Mouse (Mus musculus): ENCODE measurements around the gene Ttll8. TPM values are rescaled to one million over a fixed set of nuclear protein-coding genes. Genes with fewer than 3 reads are reported as not detected.

Gene Ttll8
- polyA plus RNA-seq, 1 experiment = not detected

DNA sequence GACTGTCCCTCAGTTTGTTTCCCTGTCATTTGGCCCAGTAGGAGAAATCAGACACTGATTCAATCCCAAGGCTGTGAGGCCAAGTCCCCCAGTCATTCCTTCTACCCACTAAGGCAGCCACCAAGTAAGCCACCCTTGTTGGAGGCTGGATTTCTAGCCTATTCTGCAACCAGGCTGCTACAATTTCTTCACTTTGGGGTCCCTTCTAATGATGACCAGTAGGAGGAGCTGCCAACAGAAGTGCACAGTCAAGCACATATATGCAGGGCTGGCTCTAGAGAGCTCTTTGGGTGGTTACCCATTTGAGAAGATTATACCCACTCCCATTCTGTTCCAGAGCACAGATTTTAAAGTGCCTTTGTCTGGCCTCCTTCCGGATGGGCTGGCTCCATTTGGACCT, 51.1 kb downstream of the Ttll8 start:
- H3K4me1 ChIP-seq (ENCODE audit: control insufficient read depth, insufficient read depth, insufficient read length, low read length) = peaks cover 2% of the 10 kb centered on the region; the same call in 1 of the 2 replicates
- H3K4me3 ChIP-seq (ENCODE audit: insufficient read depth, low read depth, low read length) = no peak overlapping the region
- peak overlapping the region; percentile 82 for H3K27ac ChIP-seq (replicated peaks; ENCODE audit: low read depth, low read length)

DNA sequence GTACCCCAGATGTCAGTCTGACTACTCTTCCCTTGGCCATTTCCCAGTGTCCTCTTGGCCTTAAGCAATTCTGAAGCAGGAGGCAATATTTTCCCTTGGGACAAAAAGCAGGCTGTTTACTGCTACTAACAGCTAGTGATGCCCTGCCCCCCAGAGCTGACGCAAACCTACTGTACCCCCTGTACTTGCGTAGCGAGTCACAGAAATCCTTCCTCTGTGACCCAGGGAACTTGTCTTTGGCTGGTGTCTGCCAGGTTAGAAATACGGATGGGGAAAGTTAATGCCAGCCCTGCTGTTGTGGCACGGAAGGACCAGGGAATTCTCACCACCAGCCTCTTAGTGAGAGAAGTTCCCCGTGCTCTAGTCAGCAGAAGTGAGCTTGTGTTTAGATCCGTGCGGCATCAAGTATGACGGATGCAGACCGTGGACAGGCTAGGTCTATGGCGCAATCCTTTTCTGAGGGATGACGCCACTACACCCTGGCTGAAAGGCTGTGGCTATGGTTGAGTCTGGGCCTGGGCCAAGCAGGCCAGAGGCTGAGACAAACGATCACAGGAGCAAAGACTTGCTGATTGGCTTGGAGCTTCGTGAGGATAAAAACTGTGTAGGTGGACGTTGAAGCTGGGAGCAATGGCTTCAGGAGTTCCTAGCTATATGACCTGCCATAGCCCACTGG, 51.9 kb downstream of the Ttll8 start:
- Histone ChIP-seq H3K27ac (replicated peaks; ENCODE audit: low read depth, low read length) (peak overlapping the region; percentile 86), H3K4me1 (ENCODE audit: control insufficient read depth, insufficient read depth, insufficient read length, low read length) (peaks cover 2% of the 10 kb centered on the region; the same call in 1 of the 2 replicates), H3K4me3 (ENCODE audit: insufficient read depth, low read depth, low read length) (no peak overlapping the region)

DNA sequence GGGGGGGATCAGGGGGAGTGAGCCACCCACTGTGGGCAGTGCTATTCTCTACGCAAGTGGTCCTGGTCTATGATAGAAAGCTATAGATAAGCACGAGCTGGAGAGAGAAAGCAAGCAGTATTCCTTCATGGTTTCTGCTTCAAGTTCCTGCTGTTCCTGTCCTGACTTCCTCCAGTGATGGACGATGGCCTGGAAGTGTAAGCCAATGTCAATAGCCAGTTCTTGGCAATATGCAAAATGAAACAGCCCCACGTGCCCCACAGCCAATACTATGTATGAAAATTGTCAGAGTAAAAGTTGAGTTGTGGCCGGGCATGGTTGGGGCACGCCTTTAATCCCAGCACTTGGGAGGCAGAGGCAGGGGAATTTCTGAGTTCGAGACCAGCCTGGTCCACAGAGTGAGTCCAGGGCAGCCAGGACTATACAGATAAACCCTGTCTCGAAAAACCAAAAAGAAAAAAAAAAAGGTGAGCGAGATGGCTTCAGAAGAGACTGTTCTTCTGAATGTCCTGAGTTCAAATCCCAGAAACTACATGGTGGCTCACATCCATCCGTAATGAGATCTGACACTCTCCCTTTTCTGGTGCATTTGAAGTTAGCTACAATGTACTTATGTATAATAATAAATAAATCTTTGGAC, 57.8 kb downstream of the Ttll8 start:
- H3K27ac ChIP-seq (replicated peaks; ENCODE audit: low read depth, low read length) = no peak overlapping the region

DNA sequence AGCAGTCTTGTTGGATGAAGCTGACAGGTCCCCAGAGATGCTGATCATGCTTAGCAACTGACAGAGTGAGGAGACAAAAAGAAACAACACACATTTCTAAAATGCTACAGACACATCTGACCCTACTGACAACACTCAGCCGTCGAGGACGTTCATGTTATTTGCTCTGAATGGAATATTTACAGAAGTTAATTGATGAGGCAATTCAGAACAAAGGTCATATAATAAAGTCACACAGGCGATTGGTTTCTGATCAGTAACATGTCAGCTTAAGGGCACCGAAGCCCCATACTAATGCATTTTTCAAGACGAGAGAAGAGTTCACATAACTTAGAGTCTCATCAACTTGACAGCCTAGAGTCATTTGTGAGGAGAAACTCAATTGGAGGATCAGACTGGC, 58.3 kb downstream of the Ttll8 start:
- H3K27ac ChIP-seq (replicated peaks; ENCODE audit: low read depth, low read length) = no peak overlapping the region
- no peak overlapping the region for H3K4me3 ChIP-seq (ENCODE audit: insufficient read depth, low read depth, low read length)
- peaks cover 5% of the 10 kb centered on the region; the same call in 1 of the 2 replicates for H3K4me1 ChIP-seq (ENCODE audit: control insufficient read depth, insufficient read depth, insufficient read length, low read length)

More for the DNA sequence above, 57.8 kb downstream of the Ttll8 start:
- H3K4me3 ChIP-seq (ENCODE audit: insufficient read depth, low read depth, low read length) = no peak overlapping the region
- H3K4me1 ChIP-seq (ENCODE audit: control insufficient read depth, insufficient read depth, insufficient read length, low read length) = peaks cover 5% of the 10 kb centered on the region; the same call in 1 of the 2 replicates

DNA sequence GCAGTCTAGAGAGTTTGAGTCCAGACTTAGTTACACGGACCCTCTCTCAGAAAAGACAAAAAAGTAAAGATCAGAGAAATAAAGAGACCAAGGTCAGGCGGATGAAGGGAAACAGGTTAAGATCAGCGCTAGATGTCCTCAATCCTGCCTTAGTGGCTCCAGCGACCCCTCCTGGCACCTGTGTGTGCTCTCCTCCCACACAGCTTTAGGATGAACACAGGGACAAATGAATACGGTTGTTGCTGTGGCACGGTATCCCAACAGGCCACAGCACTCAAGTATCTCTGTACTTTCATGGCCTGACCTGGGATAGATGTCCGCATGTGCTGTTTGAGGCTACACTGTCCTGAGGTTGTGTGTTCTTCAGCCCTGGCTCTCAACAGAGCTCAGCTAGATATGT, 59.1 kb downstream of the Ttll8 start:
- Histone ChIP-seq H3K27ac (replicated peaks; ENCODE audit: low read depth, low read length) (no peak overlapping the region), H3K4me1 (ENCODE audit: control insufficient read depth, insufficient read depth, insufficient read length, low read length) (peaks cover 5% of the 10 kb centered on the region; the same call in 1 of the 2 replicates), H3K4me3 (ENCODE audit: insufficient read depth, low read depth, low read length) (no peak overlapping the region)

DNA sequence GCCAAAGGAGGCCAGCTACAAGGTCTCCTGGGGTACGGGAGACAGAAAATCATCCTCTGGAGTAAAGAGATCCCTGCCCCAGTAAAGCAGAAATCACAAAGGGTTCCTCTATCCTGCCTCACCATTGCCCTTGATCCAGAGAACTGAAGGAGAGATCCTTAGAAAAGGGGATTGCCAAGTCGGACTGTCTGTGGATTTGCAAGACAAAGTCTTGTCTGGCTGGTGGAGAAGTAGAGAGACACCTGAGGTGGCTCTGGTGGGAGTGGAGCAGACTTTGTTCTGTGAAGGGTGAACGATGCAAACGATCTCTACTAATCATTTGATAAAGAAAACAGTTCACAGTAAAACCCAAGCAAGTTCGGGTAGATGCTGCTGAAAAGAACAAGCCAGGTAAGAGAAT, 61.3 kb downstream of the Ttll8 start:
- Histone ChIP-seq H3K4me1 (ENCODE audit: control insufficient read depth, insufficient read depth, insufficient read length, low read length) (peaks cover 5% of the 10 kb centered on the region; the same call in 1 of the 2 replicates), H3K4me3 (ENCODE audit: insufficient read depth, low read depth, low read length) (no peak overlapping the region), H3K27ac (replicated peaks; ENCODE audit: low read depth, low read length) (peak overlapping the region; percentile 80)

DNA sequence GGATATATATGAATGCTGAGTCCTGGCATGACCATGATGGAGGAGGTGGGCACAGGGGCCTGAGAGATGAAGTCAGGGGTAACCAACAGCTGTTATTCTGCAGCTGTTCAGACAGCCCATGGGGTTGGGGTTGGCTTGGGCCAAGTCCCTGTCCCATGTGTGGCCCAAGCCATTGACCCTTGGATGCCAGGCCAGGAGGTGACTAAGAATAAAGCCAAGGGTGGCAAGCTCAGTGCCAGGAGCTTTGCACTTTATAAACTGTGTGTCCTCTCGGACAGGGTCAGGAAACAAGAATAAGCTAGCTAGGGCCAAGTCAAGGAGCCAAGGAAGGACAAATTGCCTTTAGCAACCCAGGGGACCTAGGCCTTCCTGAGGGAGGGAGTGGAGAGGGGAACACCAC, 62.0 kb downstream of the Ttll8 start:
- peak overlapping the region; percentile 80 for H3K27ac ChIP-seq (replicated peaks; ENCODE audit: low read depth, low read length)
- H3K4me1 ChIP-seq (ENCODE audit: control insufficient read depth, insufficient read depth, insufficient read length, low read length) = peaks cover 5% of the 10 kb centered on the region; the same call in 1 of the 2 replicates
- H3K4me3 ChIP-seq (ENCODE audit: insufficient read depth, low read depth, low read length) = no peak overlapping the region

DNA sequence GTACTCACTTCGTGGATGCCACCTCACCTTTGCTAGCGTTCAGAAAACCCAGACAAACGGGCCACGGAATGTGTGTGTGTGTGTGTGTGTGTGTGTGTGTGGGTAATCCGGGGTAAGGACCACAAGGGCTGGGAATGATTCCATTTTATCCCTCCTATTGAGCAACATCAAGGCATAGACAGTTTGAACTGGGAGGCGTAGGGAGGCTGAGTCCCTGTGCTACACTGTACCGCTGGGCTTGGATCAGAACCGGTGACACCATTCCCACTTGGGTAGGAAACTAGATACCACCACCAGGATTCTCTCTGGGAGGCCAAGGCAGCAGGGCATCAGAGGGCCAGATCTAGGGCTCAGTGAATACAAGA, 62.6 kb downstream of the Ttll8 start:
- Histone ChIP-seq H3K4me1 (ENCODE audit: control insufficient read depth, insufficient read depth, insufficient read length, low read length) (peaks cover 5% of the 10 kb centered on the region; the same call in 1 of the 2 replicates), H3K4me3 (ENCODE audit: insufficient read depth, low read depth, low read length) (0 out of 2 replicates have a peak overlapping the region, but pooled peaks have one; percentile 46), H3K27ac (replicated peaks; ENCODE audit: low read depth, low read length) (peak overlapping the region; percentile 59)

DNA sequence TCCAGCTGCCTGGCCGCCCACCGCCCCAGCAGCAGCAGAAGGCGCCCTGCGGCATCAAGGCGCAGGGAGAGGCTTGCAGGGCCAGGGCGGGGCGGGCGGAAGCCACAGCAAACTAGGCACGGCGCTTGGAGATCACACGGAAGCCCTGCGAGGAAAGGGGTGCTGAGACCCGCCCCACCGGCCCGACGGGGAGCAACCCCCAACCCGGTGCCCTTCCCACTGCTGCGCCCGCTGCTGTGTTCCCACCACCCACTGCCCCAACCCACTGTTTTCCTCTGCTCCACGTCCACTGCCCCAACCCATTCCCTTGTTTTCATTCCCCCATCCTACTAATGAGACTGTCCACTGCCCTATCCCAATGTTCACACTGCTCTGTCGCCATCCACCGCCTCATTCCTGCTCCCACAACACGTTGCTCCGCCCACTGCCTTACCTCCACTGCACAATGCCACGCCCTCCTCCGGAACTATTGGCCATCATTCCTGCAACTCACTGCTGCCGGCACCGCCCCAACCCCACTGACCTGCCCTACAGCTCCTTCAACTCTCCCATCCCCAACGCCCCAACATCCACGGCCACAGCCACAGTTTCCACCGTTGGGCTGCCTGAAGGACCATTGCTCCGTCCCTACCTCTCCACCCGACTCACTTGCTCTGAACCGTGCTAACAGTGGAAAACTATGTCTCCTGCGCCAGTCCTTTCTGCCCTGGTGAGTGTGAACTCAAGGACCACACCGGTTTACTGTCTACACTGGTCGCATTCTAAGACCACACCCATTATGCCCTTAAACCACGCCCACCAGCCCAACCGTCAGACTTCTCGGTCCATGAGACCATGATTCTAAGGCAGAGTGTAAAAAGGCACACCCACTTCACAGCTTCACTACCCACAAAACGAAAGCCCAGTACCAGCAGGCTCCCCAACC, 63.2 kb downstream of the Ttll8 start:
- Histone ChIP-seq H3K27ac (replicated peaks; ENCODE audit: low read depth, low read length) (peak overlapping the region; percentile 59), H3K4me1 (ENCODE audit: control insufficient read depth, insufficient read depth, insufficient read length, low read length) (peaks cover 5% of the 10 kb centered on the region; the same call in 1 of the 2 replicates), H3K4me3 (ENCODE audit: insufficient read depth, low read depth, low read length) (peak overlapping the region; percentile 46)

DNA sequence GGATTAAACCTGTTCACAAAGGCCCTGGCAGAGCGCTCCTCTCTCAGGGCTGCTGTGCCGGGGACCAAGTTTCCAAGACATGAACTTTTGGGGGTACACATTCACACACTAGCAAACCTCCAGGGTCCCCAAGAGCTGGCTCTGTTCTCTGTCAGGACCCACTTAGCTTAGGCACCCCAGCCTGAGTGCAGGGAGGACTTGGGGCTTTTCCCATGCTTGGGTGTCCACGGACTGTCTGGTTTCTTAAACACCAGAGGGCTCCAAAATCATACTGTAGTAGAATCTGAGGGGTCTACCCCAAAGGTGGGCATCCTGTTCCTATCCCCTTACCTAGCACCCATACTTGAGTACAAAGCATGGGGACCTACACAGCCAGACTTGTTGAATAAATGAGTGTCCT, 64.2 kb downstream of the Ttll8 start:
- Histone ChIP-seq H3K4me1 (ENCODE audit: control insufficient read depth, insufficient read depth, insufficient read length, low read length) (peaks cover 5% of the 10 kb centered on the region; the same call in 1 of the 2 replicates), H3K27ac (replicated peaks; ENCODE audit: low read depth, low read length) (no peak overlapping the region), H3K4me3 (ENCODE audit: insufficient read depth, low read depth, low read length) (no peak overlapping the region)

DNA sequence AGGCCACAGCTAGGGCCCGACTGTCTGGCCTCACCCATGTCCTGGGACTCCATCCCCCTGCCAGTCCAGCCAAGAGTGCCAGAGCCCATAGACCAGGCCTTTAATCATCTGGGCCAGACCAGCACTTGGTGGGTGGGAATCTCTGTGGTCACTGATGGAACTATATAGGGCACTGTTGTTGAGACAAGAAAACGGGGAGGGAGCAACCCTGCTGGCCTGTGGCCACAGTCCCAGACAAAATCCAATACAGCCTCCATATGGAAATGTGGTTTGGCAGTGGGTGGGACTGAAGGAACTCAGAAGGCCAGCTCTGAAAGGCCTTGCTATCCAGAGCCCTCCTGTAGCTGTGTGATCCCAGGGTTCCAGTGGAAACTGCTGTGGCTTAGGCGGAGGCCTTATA, 65.2 kb downstream of the Ttll8 start:
- H3K4me3 ChIP-seq (ENCODE audit: insufficient read depth, low read depth, low read length) = no peak overlapping the region
- peaks cover 5% of the 10 kb centered on the region; the same call in 1 of the 2 replicates for H3K4me1 ChIP-seq (ENCODE audit: control insufficient read depth, insufficient read depth, insufficient read length, low read length)
- H3K27ac ChIP-seq (replicated peaks; ENCODE audit: low read depth, low read length) = no peak overlapping the region

DNA sequence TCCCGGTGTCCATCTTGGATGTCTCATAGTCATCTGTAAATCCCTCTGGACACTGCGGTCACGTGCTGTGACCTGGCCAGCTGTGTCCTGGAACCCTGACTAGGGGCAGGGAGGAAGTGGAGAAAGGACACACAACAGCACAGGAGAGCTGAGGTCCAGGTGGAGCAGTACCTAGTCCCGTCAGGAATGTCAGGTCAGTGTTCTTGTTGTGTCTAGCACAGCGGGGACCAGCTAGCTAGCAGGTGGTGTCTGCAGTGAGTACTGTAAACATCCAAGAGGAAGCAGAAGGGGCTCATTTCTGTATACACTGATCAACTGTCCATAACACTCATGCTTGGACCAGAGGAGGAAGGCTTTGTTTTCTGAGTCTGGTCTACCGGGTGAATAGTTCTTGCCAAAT, 68.8 kb downstream of the Ttll8 start:
- no peak overlapping the region for H3K4me3 ChIP-seq (ENCODE audit: insufficient read depth, low read depth, low read length)
- H3K27ac ChIP-seq (replicated peaks; ENCODE audit: low read depth, low read length) = no peak overlapping the region
- no peaks in the 10 kb centered on the region for H3K4me1 ChIP-seq (ENCODE audit: control insufficient read depth, insufficient read depth, insufficient read length, low read length)

DNA sequence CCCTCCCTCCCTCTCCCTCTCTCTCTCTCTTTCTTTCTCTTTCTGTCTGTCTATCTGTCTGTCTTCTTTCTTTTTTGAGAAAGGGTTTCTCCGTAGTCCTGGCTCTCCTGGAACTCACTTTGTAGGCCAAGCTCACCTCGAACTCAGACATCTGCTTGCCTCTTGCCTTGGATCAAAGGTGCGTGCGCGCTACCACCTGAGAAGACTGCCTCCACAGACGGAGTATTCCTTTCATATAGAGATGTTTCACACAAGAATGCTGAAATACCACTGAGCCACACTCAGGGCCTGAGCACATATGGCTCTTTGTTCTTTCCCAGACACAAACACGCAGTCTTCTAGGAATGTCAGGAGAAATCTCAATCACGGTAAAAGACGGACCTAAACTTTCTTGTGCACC, 70.9 kb downstream of the Ttll8 start:
- no peaks in the 10 kb centered on the region for H3K4me1 ChIP-seq (ENCODE audit: control insufficient read depth, insufficient read depth, insufficient read length, low read length)
- no peak overlapping the region for H3K27ac ChIP-seq (replicated peaks; ENCODE audit: low read depth, low read length)
- H3K4me3 ChIP-seq (ENCODE audit: insufficient read depth, low read depth, low read length) = no peak overlapping the region

DNA sequence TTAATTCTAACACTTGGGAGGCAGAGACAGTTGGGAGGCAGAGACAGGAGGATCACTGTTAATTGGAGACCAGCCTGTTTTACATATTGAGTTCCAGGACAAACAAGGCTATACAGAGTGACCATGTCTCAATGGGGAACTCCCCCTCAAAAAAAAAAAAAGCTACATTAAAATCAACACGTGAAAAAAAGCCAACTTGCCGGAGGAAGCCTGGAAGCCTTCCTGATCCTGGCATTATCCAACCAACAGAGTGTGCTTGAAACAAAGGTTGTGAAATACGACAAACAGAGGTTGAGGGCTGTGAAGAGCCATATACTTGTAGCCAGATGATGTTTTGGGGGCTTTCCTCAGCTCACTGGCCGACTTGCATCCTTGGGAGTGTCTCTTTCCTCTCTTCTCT, 71.4 kb downstream of the Ttll8 start:
- Histone ChIP-seq H3K4me3 (ENCODE audit: insufficient read depth, low read depth, low read length) (no peak overlapping the region), H3K4me1 (ENCODE audit: control insufficient read depth, insufficient read depth, insufficient read length, low read length) (no peaks in the 10 kb centered on the region), H3K27ac (replicated peaks; ENCODE audit: low read depth, low read length) (no peak overlapping the region)
